Mouse (Mus musculus): Measurements from ENCODE around the gene Irf6.

DNA sequence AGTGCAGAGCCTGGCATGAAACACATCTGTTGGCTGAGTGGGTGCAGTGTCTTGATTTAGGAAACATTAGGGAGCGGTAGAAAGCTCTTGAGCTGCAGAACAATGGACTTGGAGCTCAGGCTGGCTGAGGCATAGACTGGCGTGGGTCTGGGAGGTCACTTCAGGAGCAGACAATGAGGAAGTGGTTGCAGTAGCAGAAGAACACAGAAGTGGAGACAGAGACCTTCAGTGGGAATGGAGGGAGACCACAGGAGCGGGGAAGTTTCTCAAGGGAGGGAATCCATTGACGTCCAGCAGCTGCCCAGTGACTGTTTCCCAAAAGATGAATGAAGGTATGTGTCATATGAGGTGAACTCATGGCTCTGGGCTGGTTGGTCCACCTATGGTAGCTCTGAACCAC lies 7.8 kb upstream of the Irf6 start:
- TF ChIP-seq POLR2A (IDR thresholded peaks at IDR 0.05; ENCODE audit: low read depth, low read length), result no peak
- no peak for TF ChIP-seq CTCF (IDR thresholded peaks at IDR 0.05; ENCODE audit: extremely low read depth, insufficient read depth, insufficient read length, insufficient replicate concordance)

Measured in spleen, adult 2 months (tissue).